Mouse (Mus musculus): Measurements from ENCODE around the gene Snap47.

DNA sequence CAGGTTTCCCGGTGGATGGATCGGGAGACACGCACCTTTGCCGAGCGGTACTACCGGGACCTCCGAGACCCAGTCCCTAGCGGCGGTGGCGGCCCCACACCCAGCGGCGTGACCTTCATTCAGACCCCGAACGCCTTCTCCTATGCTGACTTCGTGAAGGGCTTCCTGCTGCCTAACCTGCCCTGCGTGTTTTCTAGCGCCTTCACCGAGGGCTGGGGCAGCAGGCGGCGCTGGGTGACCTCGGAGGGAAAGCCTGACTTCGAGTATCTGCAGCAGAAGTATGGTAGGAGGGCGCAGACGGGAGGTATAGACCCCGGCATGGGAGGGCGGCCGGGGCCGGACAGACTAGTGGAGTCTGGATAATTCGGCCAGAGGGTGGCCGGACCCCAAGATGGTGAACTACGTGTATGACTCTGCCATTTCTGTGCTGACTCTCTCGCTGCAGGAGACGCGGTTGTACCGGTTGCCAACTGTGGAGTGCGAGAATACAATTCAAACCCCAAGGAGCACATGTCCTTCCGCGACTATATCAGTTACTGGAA, 685 bp downstream of the Snap47 start:
- no peak; the same call in 1 of the 2 replicates for TF ChIP-seq CTCF (IDR thresholded peaks at IDR 0.05; ENCODE audit: borderline replicate concordance, insufficient read depth, low read depth, low read length)
- TF ChIP-seq POLR2A (IDR thresholded peaks at IDR 0.05; ENCODE audit: borderline replicate concordance, insufficient read depth, low read length): no peak
